ENCODE assay signal across 33 mouse cellular contexts in the genomic region with DNA sequence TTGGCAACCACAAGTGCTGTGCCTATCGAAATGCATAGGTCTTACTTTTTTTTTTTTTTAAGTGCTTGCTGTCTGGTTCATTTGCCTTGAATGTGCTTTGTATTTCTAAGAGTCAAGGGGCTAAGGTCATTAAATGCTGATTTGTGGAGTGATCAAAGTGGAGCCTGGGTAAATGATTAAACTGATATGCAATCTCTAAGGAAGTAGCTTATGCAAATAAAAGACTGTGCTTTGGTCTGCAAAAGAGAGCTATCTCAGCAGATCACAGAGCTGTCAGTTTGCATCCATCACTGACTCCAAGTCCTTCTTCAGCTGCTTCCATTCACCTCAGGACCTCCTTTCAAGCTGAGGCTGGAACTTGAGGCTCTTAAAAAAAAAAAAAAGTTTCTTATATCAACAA. TPM values are rescaled to one million over a fixed set of nuclear protein-coding genes. Genes with fewer than 3 reads are reported as not detected.
DNase-seq lines count a peak whose midpoint lies in the region; ATAC-seq and TF ChIP-seq lines count a peak whose summit lies in the region.
"Had no signal": no experiment of that assay in that cellular context is flagged by ENCODE, and none has a peak within 500 bp of the region (broad histone marks: within the 10 kb centered on the region; RNA-seq: fewer than 3 reads in every experiment).

No protein-coding gene starts in this region.

- peak overlapping the region; percentile 83 for H3K27ac ChIP-seq in liver, adult 2 months (replicated peaks; ENCODE audit: insufficient read depth, low read depth, low read length)
- no peak overlapping the region for H3K27ac ChIP-seq in liver, postnatal 0 days (ENCODE audit: low read depth)
- no peak overlapping the region for H3K27ac ChIP-seq in intestine, embryonic 15.5 days
- H3K27ac ChIP-seq in kidney, embryonic 16.5 days (ENCODE audit: low read length): no peak overlapping the region
- no peak overlapping the region for H3K27ac ChIP-seq in liver, embryonic 16.5 days (ENCODE audit: low read length)
- H3K27ac ChIP-seq: embryonic facial prominence, embryonic 12.5 days; hindbrain, embryonic 13.5 days; layer of hippocampus, adult 2 months; limb, embryonic 13.5 days; midbrain, embryonic 13.5 days had no signal

- H3K4me2 ChIP-seq in liver, postnatal 0 days (ENCODE audit: low read depth, low read length): no peak overlapping the region
- H3K4me2 ChIP-seq in intestine, embryonic 15.5 days (replicated peaks): no peak overlapping the region
- H3K4me2 ChIP-seq in kidney, embryonic 16.5 days (replicated peaks; ENCODE audit: low read depth, low read length): no peak overlapping the region
- no peak overlapping the region for H3K4me2 ChIP-seq in liver, embryonic 16.5 days (ENCODE audit: low read depth, low read length)
- H3K4me2 ChIP-seq: embryonic facial prominence, embryonic 12.5 days; hindbrain, embryonic 13.5 days; limb, embryonic 13.5 days; midbrain, embryonic 13.5 days had no signal

- no peak for TF ChIP-seq EP300 in liver, postnatal 0 days (IDR thresholded peaks at IDR 0.05; ENCODE audit: low read depth)

- no peaks in the 10 kb centered on the region for H3K36me3 ChIP-seq in liver, adult 2 months (ENCODE audit: control insufficient read depth, insufficient read depth, low read length)
- no peaks in the 10 kb centered on the region for H3K36me3 ChIP-seq in liver, postnatal 0 days (replicated peaks; ENCODE audit: insufficient read depth, low read length)
- no peaks in the 10 kb centered on the region for H3K36me3 ChIP-seq in intestine, embryonic 15.5 days
- H3K36me3 ChIP-seq in kidney, embryonic 16.5 days (ENCODE audit: insufficient read depth, low read length): no peaks in the 10 kb centered on the region
- no peaks in the 10 kb centered on the region for H3K36me3 ChIP-seq in liver, embryonic 16.5 days (ENCODE audit: control insufficient read depth, insufficient read depth)
- H3K36me3 ChIP-seq: embryonic facial prominence, embryonic 12.5 days; G1E; hindbrain, embryonic 13.5 days; limb, embryonic 13.5 days; midbrain, embryonic 13.5 days had no signal

- no peak overlapping the region for H3K9ac ChIP-seq in liver, adult 2 months (ENCODE audit: low read depth, low read length)
- no peak overlapping the region for H3K9ac ChIP-seq in liver, postnatal 0 days (replicated peaks)
- no peak overlapping the region for H3K9ac ChIP-seq in intestine, embryonic 15.5 days
- H3K9ac ChIP-seq in kidney, embryonic 16.5 days (replicated peaks; ENCODE audit: low read length): no peak overlapping the region
- H3K9ac ChIP-seq in liver, embryonic 16.5 days (ENCODE audit: low read depth, low read length): no peak overlapping the region
- H3K9ac ChIP-seq: embryonic facial prominence, embryonic 12.5 days; forebrain, postnatal 0 days; hindbrain, embryonic 13.5 days; limb, embryonic 13.5 days; midbrain, embryonic 13.5 days had no signal

- no peaks in the 10 kb centered on the region for H3K79me2 ChIP-seq in liver, adult 2 months (ENCODE audit: control insufficient read depth, insufficient read depth, low read length)

- no peak for TF ChIP-seq CTCF in liver, adult 2 months (IDR thresholded peaks at IDR 0.05; ENCODE audit: low read depth, low read length)
- no peak for TF ChIP-seq CTCF in liver, postnatal 0 days (IDR thresholded peaks at IDR 0.05; ENCODE audit: low read depth)

- 14% methylated on average over 1 of the region's 1 CpGs for WGBS in liver, adult 2 months
- WGBS in liver, postnatal 0 days (ENCODE audit: insufficient replicate concordance): 46% methylated on average over 1 of the region's 1 CpGs
- 56% methylated on average over 1 of the region's 1 CpGs for WGBS in intestine, embryonic 15.5 days
- 31% methylated on average over 1 of the region's 1 CpGs for WGBS in kidney, embryonic 16.5 days
- 26% methylated on average over 1 of the region's 1 CpGs for WGBS in liver, embryonic 16.5 days (ENCODE audit: insufficient replicate concordance)

- no peak for TF ChIP-seq POLR2A in liver, adult 2 months (IDR thresholded peaks at IDR 0.05; ENCODE audit: extremely low read depth, insufficient read depth, low read length)

- ATAC-seq in liver, postnatal 0 days: no peak
- peak; percentile 92 for ATAC-seq in intestine, embryonic 15.5 days
- ATAC-seq in kidney, embryonic 16.5 days (ENCODE audit: low FRiP score, low TSS enrichment): peak; percentile 87
- peak; percentile 56; the same call in 1 of the 2 replicates for ATAC-seq in liver, embryonic 16.5 days (ENCODE audit: low read depth)
- ATAC-seq: forebrain, postnatal 0 days; midbrain, embryonic 13.5 days; Patski had no signal

- peaks cover 7% of the 10 kb centered on the region for H3K9me3 ChIP-seq in liver, postnatal 0 days (ENCODE audit: low read length)
- H3K9me3 ChIP-seq in intestine, embryonic 15.5 days: no peaks in the 10 kb centered on the region
- H3K9me3 ChIP-seq in kidney, embryonic 16.5 days (ENCODE audit: low read length): peaks cover 17% of the 10 kb centered on the region
- no peaks in the 10 kb centered on the region for H3K9me3 ChIP-seq in liver, embryonic 16.5 days (replicated peaks; ENCODE audit: control insufficient read depth, low read length)
- H3K9me3 ChIP-seq: G1E had no signal

- peaks cover 21% of the 10 kb centered on the region for H3K4me1 ChIP-seq in liver, adult 2 months (ENCODE audit: control insufficient read depth, insufficient read depth, low read length)
- H3K4me1 ChIP-seq in liver, postnatal 0 days (ENCODE audit: insufficient read depth): no peaks in the 10 kb centered on the region
- no peaks in the 10 kb centered on the region for H3K4me1 ChIP-seq in intestine, embryonic 15.5 days (replicated peaks)
- 0 out of 2 replicates have a peak, but pooled peaks cover 5% of the 10 kb centered on the region for H3K4me1 ChIP-seq in kidney, embryonic 16.5 days (ENCODE audit: insufficient read depth, low read length)
- H3K4me1 ChIP-seq in liver, embryonic 16.5 days (ENCODE audit: control insufficient read depth, low read depth, low read length): peaks cover 2% of the 10 kb centered on the region; the same call in 1 of the 2 replicates
- H3K4me1 ChIP-seq: embryonic facial prominence, embryonic 12.5 days; hindbrain, embryonic 13.5 days; limb, embryonic 13.5 days; megakaryocyte, embryonic 14.5 days; midbrain, embryonic 13.5 days had no signal

- no peaks in the 10 kb centered on the region for H3K27me3 ChIP-seq in liver, adult 2 months (ENCODE audit: control insufficient read depth, insufficient read depth, low read length)
- no peaks in the 10 kb centered on the region for H3K27me3 ChIP-seq in liver, postnatal 0 days (ENCODE audit: insufficient read depth, low read length)
- no peaks in the 10 kb centered on the region for H3K27me3 ChIP-seq in intestine, embryonic 15.5 days (replicated peaks)
- H3K27me3 ChIP-seq in kidney, embryonic 16.5 days (ENCODE audit: insufficient read depth, low read length): no peaks in the 10 kb centered on the region
- H3K27me3 ChIP-seq in liver, embryonic 16.5 days (ENCODE audit: control insufficient read depth, insufficient read depth, low read depth, low read length): no peaks in the 10 kb centered on the region
- H3K27me3 ChIP-seq: CH12.LX; embryonic facial prominence, embryonic 12.5 days; hindbrain, embryonic 13.5 days; limb, embryonic 13.5 days; megakaryocyte, embryonic 14.5 days; midbrain, embryonic 13.5 days; Patski had no signal

- no peak overlapping the region for H3K4me3 ChIP-seq in liver, adult 2 months (ENCODE audit: insufficient read depth, low read depth, low read length)
- H3K4me3 ChIP-seq in liver, postnatal 0 days (ENCODE audit: low read depth, low read length): no peak overlapping the region
- H3K4me3 ChIP-seq in intestine, embryonic 15.5 days (replicated peaks): no peak overlapping the region
- no peak overlapping the region for H3K4me3 ChIP-seq in kidney, embryonic 16.5 days (ENCODE audit: low read length)
- no peak overlapping the region for H3K4me3 ChIP-seq in liver, embryonic 16.5 days (ENCODE audit: low read depth, low read length)
- H3K4me3 ChIP-seq: embryonic facial prominence, embryonic 12.5 days; hindbrain, embryonic 13.5 days; layer of hippocampus, adult 2 months; limb, embryonic 13.5 days; megakaryocyte, embryonic 14.5 days; midbrain, embryonic 13.5 days had no signal

- DNase-seq in liver, adult 2 months (ENCODE audit: extremely low read depth, low read depth, low spot score): peak; percentile 99
- no peak for DNase-seq in liver, postnatal 0 days
- DNase-seq in embryo, embryonic 9.5 days (ENCODE audit: extremely low spot score): no peak
- no peak for DNase-seq in right cerebral cortex, adult 18-20 months
- DNase-seq: B cell, adult 2 months; cerebellum, adult 11-12 months; cerebellum, postnatal 10 days; forebrain, postnatal 0 days; gastrocnemius, postnatal 14 days; heart, adult 18-20 months; layer of hippocampus, postnatal 36 days; lung, adult 2 months; thymus, postnatal 14 days had no signal

RNA-seq across cellular contexts. Expression of gene Hsd17b3, which starts 35.1 kb away (rescaled TPM):
- total RNA-seq in liver, adult 2 months (2014; rRNA removed): not detected in 2 replicates
- 0.39 TPM in 1 of 2 replicates, not detected in the other for polyA plus RNA-seq in liver, adult 2 months (2012; rRNA removed)
- not detected in 2 replicates for polyA plus RNA-seq in liver, postnatal 0 days (2015; fragmentation: Nextera tagmentation; extraction: Ambion mirVana)
- not detected in 2 replicates for polyA plus RNA-seq in intestine, embryonic 15.5 days (2015; fragmentation: Nextera tagmentation; extraction: Ambion mirVana)
- polyA plus RNA-seq in kidney, embryonic 16.5 days (2015; fragmentation: Nextera tagmentation; extraction: Ambion mirVana): not detected in 2 replicates
- not detected in 2 replicates for polyA plus RNA-seq in liver, embryonic 16.5 days (2015; fragmentation: Nextera tagmentation; extraction: Ambion mirVana)
- total RNA-seq: adrenal gland, postnatal 4 days; CH12.LX; forebrain, postnatal 0 days; gastrocnemius, postnatal 14 days; heart, adult 18-20 months; heart, postnatal 25 days; layer of hippocampus, adult 2 months; layer of hippocampus, postnatal 36 days; left cerebral cortex, postnatal 25 days; monocyte, adult 5-6 weeks; neutrophil, adult 5-6 weeks had no signal
- polyA plus RNA-seq: embryonic facial prominence, embryonic 12.5 days; forebrain, embryonic 11.5 days; G1E; heart, embryonic 14.5 days; hindbrain, embryonic 13.5 days; limb, embryonic 13.5 days; lung, adult 2 months; midbrain, embryonic 13.5 days; Patski; stomach, embryonic 14.5 days had no signal
